Mouse (Mus musculus) C2C12 (cell line): ENCODE measurements around the gene Sept9.

ENCODE experiments used
- CTCF ChIP-seq: IDR thresholded peaks from one replicate; pipeline ENCODE4 v1.5.1; 2011; ENCODE audit not compliant: control insufficient read depth, insufficient read depth, insufficient read length
- MYOD1 ChIP-seq: IDR thresholded peaks from one replicate; pipeline ENCODE4 v1.6.1; 2011; ENCODE audit warnings: low read depth; ENCODE audit not compliant: control insufficient read depth, insufficient read length

DNA sequence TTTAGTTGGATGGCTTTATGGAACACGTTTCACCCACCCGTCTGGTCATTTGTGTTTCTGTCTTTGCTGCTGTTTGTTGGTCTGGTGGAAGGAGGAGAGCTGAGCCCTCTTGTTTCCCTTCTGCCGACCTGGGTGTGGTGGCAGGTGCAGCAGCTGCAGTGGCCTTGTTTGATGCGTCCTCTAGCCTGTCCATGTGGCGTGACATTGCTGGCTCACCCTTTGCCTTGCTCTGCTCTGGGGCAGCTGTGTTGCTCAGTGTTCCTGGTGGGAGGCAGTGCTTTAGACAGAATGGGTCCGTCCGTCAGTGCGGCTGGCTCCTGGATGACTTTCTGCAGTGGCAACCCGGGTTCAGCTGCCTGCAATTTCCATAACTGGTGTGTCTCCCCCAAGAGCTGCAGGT, 45.9 kb upstream of the Sept9 start:
- TF ChIP-seq MYOD1 (no peak), CTCF (no peak)
